Comparison of ENCODE assay signal across 15 mouse cellular contexts in the genomic region with DNA sequence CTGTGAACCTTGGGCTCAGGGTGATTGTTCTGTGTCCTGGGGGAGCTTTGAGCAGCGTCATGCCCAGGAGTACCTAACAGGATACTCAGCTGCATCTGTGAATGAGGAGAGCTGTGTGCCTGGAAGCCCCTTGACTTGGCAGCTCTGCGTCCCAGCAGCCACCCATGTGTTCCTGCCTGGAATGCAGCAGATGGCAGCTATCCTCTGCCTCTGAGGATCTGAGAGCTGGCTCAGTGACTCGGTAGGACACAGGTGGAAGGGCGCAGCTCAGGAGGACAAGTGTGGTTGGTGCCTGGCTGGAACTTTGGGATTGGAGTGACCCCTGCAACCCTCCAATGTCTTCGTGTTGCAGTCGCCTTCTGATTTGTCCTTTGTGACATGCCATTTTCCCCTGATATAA.
"Had no signal": no experiment of that assay in that cellular context is flagged by ENCODE, and none has a peak within 500 bp of the region (broad histone marks: within the 10 kb centered on the region; RNA-seq: fewer than 3 reads in every experiment).

No protein-coding gene starts in this region.

- DNase-seq: kidney, postnatal 10 days; kidney, postnatal 36 days; layer of hippocampus, postnatal 36 days; liver; lung, adult 18-20 months; lung, postnatal 10 days; lung, postnatal 36 days; right cerebral cortex, adult 18-20 months; right cerebral cortex, postnatal 14 days; right cerebral cortex, postnatal 4 days; thymus, adult 2 months; thymus, postnatal 25 days had no signal

- ATAC-seq: liver, embryonic 12.5 days; midbrain, embryonic 13.5 days; midbrain, embryonic 16.5 days had no signal
